Mouse (Mus musculus): ENCODE data around the gene Cbfa2t3.

DNA sequence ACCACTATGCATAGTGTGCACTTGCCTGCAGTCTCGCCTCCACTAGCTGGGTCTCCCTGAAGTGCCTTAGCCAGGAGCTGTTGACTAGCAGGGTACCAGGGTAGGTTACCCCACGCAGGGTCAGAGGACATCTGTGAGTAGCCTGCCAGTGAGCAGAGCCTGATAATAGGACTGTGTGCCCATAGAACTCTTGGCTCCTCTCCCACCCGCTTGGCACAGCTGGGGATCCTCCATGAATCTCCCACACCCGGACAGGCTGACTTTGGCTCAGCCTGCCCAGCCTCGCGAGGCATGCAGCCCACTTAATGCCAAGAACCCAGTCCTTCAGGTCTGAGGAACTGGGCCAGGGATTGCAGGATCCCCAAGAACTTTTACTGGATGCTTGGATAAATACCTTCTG lies 7.9 kb downstream of the Cbfa2t3 start:
- TF ChIP-seq CTCF (IDR thresholded peaks at IDR 0.05) (no peak), POLR2A (IDR thresholded peaks at IDR 0.05; ENCODE audit: insufficient read depth, low read depth, low read length) (no peak), EP300 (IDR thresholded peaks at IDR 0.05; ENCODE audit: insufficient read depth, low read depth, low read length) (no peak)
